Mouse (Mus musculus) gastrocnemius, adult 18-20 months (tissue): ENCODE data around the gene Gm29094. TPM values are rescaled to one million over a fixed set of nuclear protein-coding genes. Genes with fewer than 3 reads are reported as not detected.
"Not testable (repeated sequence)": the region's sequence is repeated elsewhere in the genome, so short reads cannot be mapped to it uniquely, and the experiment has no call there.

Experiments used
- DNase-seq: peaks from one replicate; pipeline ENCODE4 v3.0.0; 2021; ENCODE audit warnings: low spot score
- long read RNA-seq, 2 experiments: library from polyadenylated mRNA; stranded (forward); transcript quantifications; one replicate each; pipeline ENCODE4 v2.0.0; 2021
- total RNA-seq, 2 experiments: library from RNA; stranded (reverse); gene quantifications; 2 replicates each; pipeline ENCODE4 v1.2.3; 2021

Gene Gm29094
- total RNA-seq: not detected
- long read RNA-seq, experiment 1: 0 reads
- long read RNA-seq, experiment 2: 0 reads

- not testable (repeated sequence) for DNase-seq
Observed at GRCm38 (mm10) chr9:89198969-89199416, at the start of gene Gm29094, which contains the start of gene Bcl2a1b. TSS of gene Gm29094 (plus strand) at chr9:89199379. TSS of gene Bcl2a1b (plus strand) at chr9:89199209.

GRCm38 (mm10) chr9:89172539-89172938, 26.6 kb upstream of the Gm29094 start:
- DNase-seq: not testable (repeated sequence)

- peak; percentile 55 for DNase-seq
Observed at GRCm38 (mm10) chr9:89178833-89179232, 20.3 kb upstream of the Gm29094 start.

- DNase-seq: not testable (repeated sequence)
Observed at GRCm38 (mm10) chr9:89179469-89179868, 19.7 kb upstream of the Gm29094 start.

GRCm38 (mm10) chr9:89187006-89187405, 12.2 kb upstream of the Gm29094 start:
- DNase-seq: not testable (repeated sequence)

GRCm38 (mm10) chr9:89195483-89195882, 3.7 kb upstream of the Gm29094 start:
- not testable (repeated sequence) for DNase-seq

GRCm38 (mm10) chr9:89197509-89197908, 1.7 kb upstream of the Gm29094 start:
- DNase-seq: not testable (repeated sequence)

- DNase-seq: not testable (repeated sequence)
Observed at GRCm38 (mm10) chr9:89198349-89198748, 830 bp upstream of the Gm29094 start.

GRCm38 (mm10) chr9:89202256-89202655, 3.1 kb downstream of the Gm29094 start:
- not testable (repeated sequence) for DNase-seq

GRCm38 (mm10) chr9:89208939-89209338, 9.8 kb downstream of the Gm29094 start:
- DNase-seq: not testable (repeated sequence)

GRCm38 (mm10) chr9:89210353-89211064, 11.3 kb downstream of the Gm29094 start, which contains the start of gene Mthfs:
TSS of gene Mthfs (plus strand) at chr9:89210676.
- not testable (repeated sequence) for DNase-seq

- DNase-seq: peak; percentile 85
Observed at GRCm38 (mm10) chr9:89211065-89211858, 12.1 kb downstream of the Gm29094 start.

- not testable (repeated sequence) for DNase-seq
Observed at GRCm38 (mm10) chr9:89212428-89212827, 13.2 kb downstream of the Gm29094 start.

- not testable (repeated sequence) for DNase-seq
Observed at GRCm38 (mm10) chr9:89218174-89218573, 19.0 kb downstream of the Gm29094 start.

GRCm38 (mm10) chr9:89219668-89220067, 20.5 kb downstream of the Gm29094 start:
- not testable (repeated sequence) for DNase-seq

GRCm38 (mm10) chr9:89220704-89221287, 21.6 kb downstream of the Gm29094 start:
- not testable (repeated sequence) for DNase-seq

- DNase-seq: no peak
Observed at GRCm38 (mm10) chr9:89226071-89226470, 26.9 kb downstream of the Gm29094 start.

- no peak for DNase-seq
Observed at GRCm38 (mm10) chr9:89228122-89228521, 28.9 kb downstream of the Gm29094 start.

- not testable (repeated sequence) for DNase-seq
Observed at GRCm38 (mm10) chr9:89230897-89231497, 31.8 kb downstream of the Gm29094 start.

- DNase-seq: not testable (repeated sequence)
Observed at GRCm38 (mm10) chr9:89237131-89237530, 38.0 kb downstream of the Gm29094 start.

- not testable (repeated sequence) for DNase-seq
Observed at GRCm38 (mm10) chr9:89238976-89239505, 39.9 kb downstream of the Gm29094 start.
